Mouse (Mus musculus): ENCODE data around the gene Cdk9. TPM values are rescaled to one million over a fixed set of nuclear protein-coding genes. Genes with fewer than 3 reads are reported as not detected.

Cdk9 gene
- total and polyA plus RNA-seq, 2 experiments from 2014 or later, result 35.5 to 58.4 TPM

GRCm38 (mm10) chr2:32680051-32680451 is 32.8 kb downstream of the Cdk9 start:
- ATAC-seq (ENCODE audit: insufficient read depth, low read depth) (peak; percentile 53), DNase-seq (ENCODE audit: low spot score) (peak; percentile 55)
- WGBS, result 23% methylated on average over 7 of the region's 7 CpGs
- Histone ChIP-seq H3K4me1 (ENCODE audit: control insufficient read depth, insufficient read depth) (peaks cover 11% of the 10 kb centered on the region; the same call in 1 of the 2 replicates), H3K4me3 (ENCODE audit: low read depth, low read length) (no peak overlapping the region), H3K4me2 (ENCODE audit: low read depth, low read length) (no peak overlapping the region), H3K9ac (replicated peaks; ENCODE audit: low read depth, low read length) (no peak overlapping the region), H3K9me3 (replicated peaks; ENCODE audit: control insufficient read depth, low read length) (no peaks in the 10 kb centered on the region), H3K27ac (ENCODE audit: low read depth) (no peak overlapping the region), H3K27me3 (ENCODE audit: control insufficient read depth, insufficient read depth, low read length) (no peaks in the 10 kb centered on the region), H3K36me3 (replicated peaks; ENCODE audit: control insufficient read depth, insufficient read depth, low read length) (peaks cover 77% of the 10 kb centered on the region)
- TF ChIP-seq EP300 (IDR thresholded peaks at IDR 0.05; ENCODE audit: low read depth), result no peak
- TF ChIP-seq CTCF (IDR thresholded peaks at IDR 0.05; ENCODE audit: low read depth), result no peak

- Histone ChIP-seq H3K27me3 (ENCODE audit: control insufficient read depth, insufficient read depth, low read length) (no peaks in the 10 kb centered on the region), H3K36me3 (replicated peaks; ENCODE audit: control insufficient read depth, insufficient read depth, low read length) (peaks cover 80% of the 10 kb centered on the region), H3K9ac (replicated peaks; ENCODE audit: low read depth, low read length) (no peak overlapping the region), H3K9me3 (replicated peaks; ENCODE audit: control insufficient read depth, low read length) (no peaks in the 10 kb centered on the region), H3K4me2 (ENCODE audit: low read depth, low read length) (no peak overlapping the region), H3K4me1 (ENCODE audit: control insufficient read depth, insufficient read depth) (peaks cover 11% of the 10 kb centered on the region; the same call in 1 of the 2 replicates), H3K4me3 (ENCODE audit: low read depth, low read length) (no peak overlapping the region), H3K27ac (ENCODE audit: low read depth) (no peak overlapping the region)
- DNase-seq (ENCODE audit: low spot score), result no peak
- TF ChIP-seq CTCF (IDR thresholded peaks at IDR 0.05; ENCODE audit: low read depth), result no peak
- TF ChIP-seq EP300 (IDR thresholded peaks at IDR 0.05; ENCODE audit: low read depth), result no peak
- 82% methylated on average over 7 of the region's 7 CpGs for WGBS
- no peak for ATAC-seq (ENCODE audit: insufficient read depth, low read depth)
Observed at GRCm38 (mm10) chr2:32677683-32678082, 35.2 kb downstream of the Cdk9 start.

- Histone ChIP-seq H3K9me3 (replicated peaks; ENCODE audit: control insufficient read depth, low read length) (no peaks in the 10 kb centered on the region), H3K36me3 (replicated peaks; ENCODE audit: control insufficient read depth, insufficient read depth, low read length) (peaks cover 79% of the 10 kb centered on the region), H3K27me3 (ENCODE audit: control insufficient read depth, insufficient read depth, low read length) (no peaks in the 10 kb centered on the region), H3K4me1 (ENCODE audit: control insufficient read depth, insufficient read depth) (peaks cover 11% of the 10 kb centered on the region; the same call in 1 of the 2 replicates), H3K4me2 (ENCODE audit: low read depth, low read length) (no peak overlapping the region), H3K27ac (ENCODE audit: low read depth) (no peak overlapping the region), H3K4me3 (ENCODE audit: low read depth, low read length) (no peak overlapping the region), H3K9ac (replicated peaks; ENCODE audit: low read depth, low read length) (no peak overlapping the region)
- TF ChIP-seq EP300 (IDR thresholded peaks at IDR 0.05; ENCODE audit: low read depth) (no peak), CTCF (IDR thresholded peaks at IDR 0.05; ENCODE audit: low read depth) (peak; percentile 16; the same call in 1 of the 2 replicates)
- no peak for DNase-seq (ENCODE audit: low spot score)
- 87% methylated on average over 3 of the region's 3 CpGs for WGBS
- ATAC-seq (ENCODE audit: insufficient read depth, low read depth), result no peak
Observed at GRCm38 (mm10) chr2:32676821-32677220, 36.1 kb downstream of the Cdk9 start.

GRCm38 (mm10) chr2:32673176-32673917 is 39.5 kb downstream of the Cdk9 start:
- Histone ChIP-seq H3K4me2 (ENCODE audit: low read depth, low read length) (no peak overlapping the region), H3K4me3 (ENCODE audit: low read depth, low read length) (no peak overlapping the region), H3K27ac (ENCODE audit: low read depth) (no peak overlapping the region), H3K4me1 (ENCODE audit: control insufficient read depth, insufficient read depth) (no peaks in the 10 kb centered on the region), H3K9me3 (replicated peaks; ENCODE audit: control insufficient read depth, low read length) (no peaks in the 10 kb centered on the region), H3K27me3 (ENCODE audit: control insufficient read depth, insufficient read depth, low read length) (no peaks in the 10 kb centered on the region), H3K36me3 (replicated peaks; ENCODE audit: control insufficient read depth, insufficient read depth, low read length) (peaks cover 70% of the 10 kb centered on the region), H3K9ac (replicated peaks; ENCODE audit: low read depth, low read length) (no peak overlapping the region)
- WGBS, result 71% methylated on average over 16 of the region's 16 CpGs
- ATAC-seq (ENCODE audit: insufficient read depth, low read depth) (no peak), DNase-seq (ENCODE audit: low spot score) (no peak)
- no peak for TF ChIP-seq EP300 (IDR thresholded peaks at IDR 0.05; ENCODE audit: low read depth)

GRCm38 (mm10) chr2:32671907-32672595 is 40.8 kb downstream of the Cdk9 start:
- TF ChIP-seq CTCF (IDR thresholded peaks at IDR 0.05; ENCODE audit: low read depth) (no peak), EP300 (IDR thresholded peaks at IDR 0.05; ENCODE audit: low read depth) (no peak)
- Histone ChIP-seq H3K36me3 (replicated peaks; ENCODE audit: control insufficient read depth, insufficient read depth, low read length) (peaks cover 57% of the 10 kb centered on the region), H3K4me2 (ENCODE audit: low read depth, low read length) (no peak overlapping the region), H3K9me3 (replicated peaks; ENCODE audit: control insufficient read depth, low read length) (no peaks in the 10 kb centered on the region), H3K4me1 (ENCODE audit: control insufficient read depth, insufficient read depth) (no peaks in the 10 kb centered on the region), H3K9ac (replicated peaks; ENCODE audit: low read depth, low read length) (no peak overlapping the region), H3K4me3 (ENCODE audit: low read depth, low read length) (no peak overlapping the region), H3K27ac (ENCODE audit: low read depth) (no peak overlapping the region), H3K27me3 (ENCODE audit: control insufficient read depth, insufficient read depth, low read length) (no peaks in the 10 kb centered on the region)
- WGBS, result 63% methylated on average over 9 of the region's 9 CpGs
- ATAC-seq (ENCODE audit: insufficient read depth, low read depth), result no peak
- no peak for DNase-seq (ENCODE audit: low spot score)

Measured in heart, postnatal 0 days (tissue).